Mouse (Mus musculus) lung, embryonic 14.5 days (tissue): ENCODE results near the gene Evpl. TPM values are rescaled to one million over a fixed set of nuclear protein-coding genes. Genes with fewer than 3 reads are reported as not detected.
A peak's percentile ranks its signal among the peaks of the same experiment; 100 is the strongest.

Experiments
- ATAC-seq: fragments of 200-750 bp; cut with Nextera tagmentation; 2 replicates; pipeline ENCODE4 v1.8.0; 2017; ENCODE audit warnings: mild to moderate bottlenecking, moderate TSS enrichment, moderate library complexity; ENCODE audit not compliant: insufficient read depth
- DNase-seq: peaks from one replicate; pipeline ENCODE4 v3.0.0-alpha.2; 2015
- H3K27ac ChIP-seq: fragments of 300-500 bp; sonication (generic); 2 replicates; pipeline ENCODE4 v1.5.1; 2014; ENCODE audit warnings: low read depth, mild to moderate bottlenecking, moderate library complexity
- H3K27me3 ChIP-seq: fragments of 300-500 bp; sonication (generic); 2 replicates; pipeline ENCODE4 v1.6.1; 2014; ENCODE audit warnings: low read length, control low read depth; ENCODE audit not compliant: insufficient read depth
- H3K36me3 ChIP-seq: fragments of 300-500 bp; sonication (generic); 2 replicates; pipeline ENCODE4 v1.6.1; 2014; ENCODE audit warnings: control low read depth; ENCODE audit not compliant: insufficient read depth
- H3K4me1 ChIP-seq: fragments of 300-500 bp; sonication (generic); 2 replicates; pipeline ENCODE4 v1.6.1; 2014; ENCODE audit warnings: antibody characterized with exemption, control low read depth; ENCODE audit not compliant: insufficient read depth
- H3K4me2 ChIP-seq: fragments of 300-500 bp; sonication (generic); 2 replicates; pipeline ENCODE4 v1.6.1; 2014; ENCODE audit warnings: mild to moderate bottlenecking
- H3K4me3 ChIP-seq: fragments of 300-500 bp; sonication (generic); 2 replicates; pipeline ENCODE4 v1.5.1; 2014; ENCODE audit warnings: low read depth, low read length
- H3K9ac ChIP-seq: fragments of 300-500 bp; sonication (generic); 2 replicates; pipeline ENCODE4 v1.6.1; 2014
- H3K9me3 ChIP-seq: fragments of 300-500 bp; sonication (generic); 2 replicates; pipeline ENCODE4 v1.6.1; 2016; ENCODE audit warnings: low read depth, low read length, control low read depth
- CTCF ChIP-seq: IDR thresholded peaks from 2 replicates; pipeline ENCODE4 v1.5.1; 2016; ENCODE audit warnings: antibody characterized with exemption, low read depth
- WGBS: fragments of 180-500 bp; shearing (Covaris S2); extraction: QIAGEN DNeasy Blood & Tissue Kit; methylation state at CpG from one replicate; pipeline ENCODE4 v1.1.7; 2014; 5-methylcytosine and 5-hydroxymethylcytosine counted together
- polyA plus RNA-seq: library from polyadenylated mRNA; unstranded; fragments of >200 nt; fragmentation: Nextera tagmentation; extraction: Ambion mirVana; gene quantifications from 2 replicates; pipeline ENCODE4 v1.2.1, GENCODE M21; 2014

The Evpl gene
- polyA plus RNA-seq, 1 experiment from 2014 or later: 4.4 TPM

- no peaks in the 10 kb centered on the region for H3K27me3 ChIP-seq
- peak overlapping the region; percentile 42; the same call in 1 of the 2 replicates for H3K27ac ChIP-seq
- no peak overlapping the region for H3K4me3 ChIP-seq
- H3K9me3 ChIP-seq: no peaks in the 10 kb centered on the region
- no peak for ATAC-seq
- H3K4me1 ChIP-seq: no peaks in the 10 kb centered on the region
- H3K36me3 ChIP-seq: peaks cover 96% of the 10 kb centered on the region
- no peak overlapping the region for H3K9ac ChIP-seq
- no peak overlapping the region for H3K4me2 ChIP-seq
- DNase-seq: no peak
- TF ChIP-seq CTCF: no peak
- WGBS: 79% methylated on average over 22 of the region's 22 CpGs
Measured at GRCm38 (mm10) chr11:116255090-116255981, 17.5 kb upstream of the Evpl start.

GRCm38 (mm10) chr11:116254627-116255026 lies 16.8 kb upstream of the Evpl start:
- ATAC-seq (no peak), DNase-seq (peak; percentile 32)
- TF ChIP-seq CTCF: no peak
- WGBS: 67% methylated on average over 9 of the region's 9 CpGs
- H3K27me3 ChIP-seq: no peaks in the 10 kb centered on the region
- H3K9ac ChIP-seq: no peak overlapping the region
- H3K27ac ChIP-seq: no peak overlapping the region; the same call in 1 of the 2 replicates
- H3K36me3 ChIP-seq: peaks cover 96% of the 10 kb centered on the region
- H3K9me3 ChIP-seq: no peaks in the 10 kb centered on the region
- no peaks in the 10 kb centered on the region for H3K4me1 ChIP-seq
- H3K4me3 ChIP-seq: no peak overlapping the region
- H3K4me2 ChIP-seq: no peak overlapping the region

DNA sequence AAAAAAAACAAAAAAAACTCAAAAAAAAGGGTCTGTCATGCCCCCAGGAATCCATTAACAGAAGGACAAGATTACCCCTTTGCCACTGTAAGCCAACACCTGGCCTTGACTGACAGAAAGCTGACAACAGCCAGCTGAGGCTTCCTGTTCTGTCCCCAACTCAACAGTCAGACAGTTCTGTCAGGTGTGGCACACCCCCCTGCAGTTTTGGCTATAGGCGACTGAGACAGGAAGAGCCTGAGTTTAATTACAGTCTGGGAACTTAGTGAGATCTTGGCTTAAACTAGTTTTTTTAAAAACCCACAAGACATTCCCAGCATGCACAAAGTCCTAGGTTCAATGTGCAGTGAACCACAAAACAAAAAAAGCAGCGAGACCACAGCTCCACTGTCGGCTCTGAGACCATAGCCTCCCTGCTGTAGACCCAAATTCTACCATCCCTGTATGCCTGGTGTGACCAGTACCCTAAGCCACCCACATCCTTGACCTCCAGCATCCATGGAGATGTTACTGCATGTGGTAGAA lies 15.3 kb upstream of the Evpl start:
- Histone ChIP-seq H3K9me3 (no peaks in the 10 kb centered on the region), H3K36me3 (peaks cover 96% of the 10 kb centered on the region), H3K27ac (no peak overlapping the region), H3K4me1 (no peaks in the 10 kb centered on the region), H3K9ac (no peak overlapping the region), H3K4me3 (no peak overlapping the region), H3K27me3 (no peaks in the 10 kb centered on the region), H3K4me2 (no peak overlapping the region)
- WGBS: 90% methylated on average over 3 of the region's 3 CpGs
- TF ChIP-seq CTCF: no peak
- DNase-seq: no peak
- ATAC-seq: no peak

GRCm38 (mm10) chr11:116250898-116251297 lies 13.0 kb upstream of the Evpl start:
- Histone ChIP-seq H3K4me3 (no peak overlapping the region), H3K27ac (no peak overlapping the region), H3K36me3 (peaks cover 99% of the 10 kb centered on the region), H3K9me3 (no peaks in the 10 kb centered on the region), H3K9ac (no peak overlapping the region), H3K4me2 (no peak overlapping the region), H3K4me1 (no peaks in the 10 kb centered on the region), H3K27me3 (no peaks in the 10 kb centered on the region)
- DNase-seq (no peak), ATAC-seq (no peak)
- 80% methylated on average over 8 of the region's 8 CpGs for WGBS
- no peak for TF ChIP-seq CTCF

DNA sequence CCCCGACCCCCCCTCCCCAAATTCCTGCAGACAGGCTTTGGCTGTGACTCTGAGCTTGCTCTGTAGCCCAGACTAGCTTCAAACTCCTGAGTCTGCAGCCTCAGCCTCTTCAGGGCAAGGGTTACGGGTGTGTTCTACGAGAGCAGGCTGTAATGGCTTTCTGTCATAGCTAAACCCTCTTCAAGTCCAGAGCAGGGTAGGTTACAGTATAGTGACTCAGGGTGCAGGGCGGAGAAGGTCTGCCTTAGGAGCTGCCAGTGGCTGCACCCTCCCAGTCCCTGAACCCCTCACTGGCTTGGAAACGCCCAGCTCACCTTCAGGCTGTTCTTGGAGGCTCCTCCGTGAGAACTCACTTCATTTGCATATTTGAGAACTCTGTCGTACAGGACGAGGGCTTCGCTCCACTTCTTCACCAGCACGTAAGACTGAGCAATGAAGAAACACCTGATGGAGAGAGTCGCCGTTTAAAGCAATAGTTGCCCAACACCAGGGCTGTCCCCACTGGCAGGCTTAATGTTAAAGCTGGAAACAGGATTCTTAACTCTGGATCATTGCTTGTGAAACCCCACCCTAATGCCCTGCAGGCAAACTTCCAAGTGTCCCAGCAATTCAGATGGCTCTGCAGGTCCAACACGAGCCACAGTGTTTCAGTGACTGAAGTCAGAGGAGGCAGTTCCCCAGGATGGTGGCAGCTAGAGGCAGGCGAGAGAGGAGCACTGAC lies 9.8 kb upstream of the Evpl start:
- H3K9ac ChIP-seq: no peak overlapping the region
- DNase-seq (no peak), ATAC-seq (no peak)
- H3K4me1 ChIP-seq: no peaks in the 10 kb centered on the region
- H3K4me3 ChIP-seq: no peak overlapping the region
- H3K27me3 ChIP-seq: no peaks in the 10 kb centered on the region
- no peak overlapping the region for H3K4me2 ChIP-seq
- no peak overlapping the region for H3K27ac ChIP-seq
- peaks cover 97% of the 10 kb centered on the region for H3K36me3 ChIP-seq
- WGBS: 80% methylated on average over 14 of the region's 14 CpGs
- no peak for TF ChIP-seq CTCF
- no peaks in the 10 kb centered on the region for H3K9me3 ChIP-seq

DNA sequence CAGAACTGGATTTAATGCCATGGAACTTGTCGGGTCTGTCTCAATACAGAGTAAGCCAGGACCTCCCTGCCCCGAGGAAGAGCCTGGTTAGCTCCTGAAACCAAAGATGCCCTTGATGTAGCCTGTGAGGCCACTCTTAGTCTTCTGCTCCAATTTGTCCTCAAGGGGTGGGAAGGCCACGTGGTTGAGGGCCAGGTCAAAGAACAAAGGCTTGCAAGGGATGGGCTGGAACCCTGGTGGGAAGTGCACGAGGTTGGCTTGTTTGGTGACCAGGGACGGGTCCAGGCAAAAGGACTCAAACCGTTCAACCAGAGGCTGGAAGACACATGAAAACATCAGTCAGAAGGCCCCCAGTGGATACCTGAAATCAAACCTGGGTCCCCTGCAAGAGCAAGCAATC lies 7.7 kb upstream of the Evpl start:
- Histone ChIP-seq H3K4me3 (no peak overlapping the region), H3K4me2 (no peak overlapping the region), H3K4me1 (no peaks in the 10 kb centered on the region), H3K27ac (no peak overlapping the region), H3K9me3 (no peaks in the 10 kb centered on the region), H3K9ac (no peak overlapping the region), H3K36me3 (peaks cover 78% of the 10 kb centered on the region), H3K27me3 (no peaks in the 10 kb centered on the region)
- no peak for DNase-seq
- 78% methylated on average over 6 of the region's 6 CpGs for WGBS
- no peak for TF ChIP-seq CTCF
- ATAC-seq: no peak

- Histone ChIP-seq H3K27me3 (no peaks in the 10 kb centered on the region), H3K9me3 (no peaks in the 10 kb centered on the region), H3K27ac (no peak overlapping the region), H3K4me2 (no peak overlapping the region), H3K36me3 (peaks cover 67% of the 10 kb centered on the region), H3K4me3 (no peak overlapping the region), H3K4me1 (no peaks in the 10 kb centered on the region), H3K9ac (no peak overlapping the region)
- 70% methylated on average over 8 of the region's 8 CpGs for WGBS
- DNase-seq: no peak
- no peak for ATAC-seq
- no peak for TF ChIP-seq CTCF
Measured at GRCm38 (mm10) chr11:116244580-116244979, 6.7 kb upstream of the Evpl start.
